Comparison of ENCODE assay signal across 19 mouse cellular contexts in genomic region chrX:110714137-110714536, GRCm38 (mm10).
DNase-seq lines count a peak whose midpoint lies in the region; ATAC-seq and TF ChIP-seq lines count a peak whose summit lies in the region.
"Had no signal": no experiment of that assay in that cellular context is flagged by ENCODE, and none has a peak within 500 bp of the region (broad histone marks: within the 10 kb centered on the region; RNA-seq: fewer than 3 reads in every experiment).

No protein-coding gene starts in this region.

- H3K9ac ChIP-seq in MEL (ENCODE audit: control insufficient read depth, low read depth, low read length, poor library complexity, severe bottlenecking) = no peak overlapping the region

- no peaks in the 10 kb centered on the region for H3K27me3 ChIP-seq in MEL (ENCODE audit: control insufficient read depth in 1 of 2, insufficient read depth in 2 of 2, low read length in 2 of 2)
- H3K27me3 ChIP-seq: CH12.LX had no signal

- no peak for TF ChIP-seq EP300 in MEL (IDR thresholded peaks at IDR 0.05; ENCODE audit: low read depth in 1 of 2, low read length in 2 of 2)

- TF ChIP-seq RAD21 in MEL (IDR thresholded peaks at IDR 0.05; ENCODE audit: low read depth, low read length) = peak; percentile 72

- no peak overlapping the region for H3K4me3 ChIP-seq in MEL (ENCODE audit: control insufficient read depth in 1 of 2, insufficient read depth in 1 of 2, low read depth in 2 of 2, low read length in 2 of 2)

- peak; percentile 47 for DNase-seq in MEL (ENCODE audit: low read depth, low spot score)
- DNase-seq: adrenal gland, adult 2 months; adrenal gland, adult 8-10 months; adrenal gland, postnatal 10 days; adrenal gland, postnatal 14 days; adrenal gland, postnatal 25 days; adrenal gland, postnatal 36 days; B cell, adult 2 months; cerebellum, adult 11 months; cerebellum, adult 11-12 months; cerebellum, adult 18-20 months; cerebellum, adult 2 months; cerebellum, adult 8-10 months; cerebellum, adult 9-10 months had no signal

- no peaks in the 10 kb centered on the region for H3K79me2 ChIP-seq in MEL (ENCODE audit: control insufficient read depth, insufficient read depth, low read length, poor library complexity)

- no peak for TF ChIP-seq POLR2A in MEL (IDR thresholded peaks at IDR 0.05; ENCODE audit: control insufficient read depth in 1 of 2, insufficient read depth in 1 of 2, low read depth in 1 of 2, low read length in 2 of 2, poor library complexity in 1 of 2)

- TF ChIP-seq CTCF in MEL (IDR thresholded peaks at IDR 0.05 in 2 of 3, conservative IDR thresholded peaks at IDR 0.05 in 1 of 3; ENCODE audit: control insufficient read depth in 1 of 3, insufficient read depth in 1 of 3, low read depth in 2 of 3, low read length in 3 of 3, poor library complexity in 1 of 3, severe bottlenecking in 1 of 3) = peak in 1 of 3 experiments; percentile 52; a peak in 2 of 6 replicates

- H3K4me1 ChIP-seq in MEL (ENCODE audit: control insufficient read depth in 1 of 2, insufficient read depth in 2 of 2, low read length in 2 of 2) = no peaks in the 10 kb centered on the region

- H3K9me3 ChIP-seq in MEL (replicated peaks; ENCODE audit: insufficient read depth, low read length) = no peaks in the 10 kb centered on the region
- H3K9me3 ChIP-seq: G1E had no signal

- no peak for ATAC-seq in CD4-positive, CD25-positive, alpha-beta regulatory T cell, adult 4 months
- ATAC-seq: activated CD4-positive, CD25-positive, alpha-beta regulatory T cell, adult 4 months; Patski had no signal

- no peak overlapping the region for H3K27ac ChIP-seq in MEL (ENCODE audit: control insufficient read depth, low read depth, low read length)

- peaks cover 0 to 3% of the 10 kb centered on the region in 2 experiments; a peak in 2 of 4 replicates for H3K36me3 ChIP-seq in MEL (ENCODE audit: control insufficient read depth in 1 of 2, insufficient read depth in 2 of 2, low read length in 2 of 2)
- H3K36me3 ChIP-seq: G1E had no signal

TF ChIP-seq in MEL, 35 proteins besides CTCF, POLR2A, EP300 and RAD21:
- TF ChIP-seq SIN3A (IDR thresholded peaks at IDR 0.05; ENCODE audit: low read length) (no peak), MEF2A (IDR thresholded peaks at IDR 0.05; ENCODE audit: extremely low read depth, insufficient replicate concordance, low read depth, low read length, poor library complexity, severe bottlenecking) (no peak), ZMIZ1 (IDR thresholded peaks at IDR 0.05; ENCODE audit: low read depth, low read length) (no peak), ZNF384 (IDR thresholded peaks at IDR 0.05; ENCODE audit: low read depth, low read length) (peak; percentile 64), ZC3H11A (IDR thresholded peaks at IDR 0.05; ENCODE audit: low read depth, low read length) (peak; percentile 43), POLR2AphosphoS2 (IDR thresholded peaks at IDR 0.05; ENCODE audit: low read length) (no peak), SMC3 (IDR thresholded peaks at IDR 0.05; ENCODE audit: low read depth, low read length) (peak; percentile 55)
